In the genomic region with DNA sequence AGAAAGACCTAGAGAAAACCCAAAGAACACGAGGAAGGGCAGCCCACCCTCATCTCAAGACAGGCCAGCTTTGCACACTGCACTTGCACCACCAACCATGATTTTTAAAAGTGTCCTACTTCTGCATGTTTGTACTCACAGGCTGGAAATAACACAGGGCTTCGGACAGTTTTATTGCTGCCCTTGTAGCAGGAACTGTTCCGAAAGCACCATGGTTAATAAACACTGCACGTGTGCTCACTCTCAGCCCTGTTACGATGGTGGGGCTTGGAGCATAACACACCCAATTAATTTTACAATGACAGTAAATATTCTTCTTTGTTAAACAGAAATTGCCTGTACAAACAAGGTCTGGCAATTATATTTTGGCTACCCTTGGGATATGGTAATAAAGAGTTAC, we compare ENCODE assay signal across 25 mouse cellular contexts.
"Had no signal": no experiment of that assay in that cellular context is flagged by ENCODE, and none has a peak within 500 bp of the region (broad histone marks: within the 10 kb centered on the region; RNA-seq: fewer than 3 reads in every experiment).

No protein-coding gene starts in this region.

- H3K27ac ChIP-seq: left cerebral cortex, adult 2 months; limb, embryonic 13.5 days; liver, embryonic 12.5 days; liver, embryonic 15.5 days; lung, embryonic 15.5 days; midbrain, embryonic 10.5 days; midbrain, embryonic 13.5 days; neural tube, embryonic 13.5 days; stomach, embryonic 15.5 days had no signal

- ATAC-seq: inflammation-experienced regulatory T-cells, adult 6 months; intestine, embryonic 16.5 days; liver, embryonic 12.5 days; midbrain, embryonic 13.5 days; midbrain, embryonic 16.5 days had no signal

- H3K36me3 ChIP-seq: limb, embryonic 13.5 days; liver, embryonic 12.5 days; liver, embryonic 15.5 days; lung, embryonic 15.5 days; midbrain, embryonic 10.5 days; midbrain, embryonic 13.5 days; neural tube, embryonic 13.5 days; stomach, embryonic 15.5 days had no signal

- H3K4me3 ChIP-seq: left cerebral cortex, adult 2 months; limb, embryonic 13.5 days; liver, embryonic 12.5 days; liver, embryonic 15.5 days; lung, embryonic 15.5 days; megakaryocyte, embryonic 14.5 days; midbrain, embryonic 10.5 days; midbrain, embryonic 13.5 days; myocyte; neural tube, embryonic 13.5 days; stomach, embryonic 15.5 days had no signal

- H3K9ac ChIP-seq: limb, embryonic 13.5 days; liver, embryonic 12.5 days; liver, embryonic 15.5 days; lung, embryonic 15.5 days; midbrain, embryonic 13.5 days; neural tube, embryonic 13.5 days; stomach, embryonic 15.5 days had no signal

- H3K4me2 ChIP-seq: limb, embryonic 13.5 days; liver, embryonic 12.5 days; liver, embryonic 15.5 days; lung, embryonic 15.5 days; midbrain, embryonic 13.5 days; neural tube, embryonic 13.5 days; stomach, embryonic 15.5 days had no signal

- DNase-seq: kidney, adult 18-20 months; kidney, postnatal 14 days; layer of hippocampus, postnatal 36 days; liver; lung, adult 18-20 months; lung, postnatal 10 days; lung, postnatal 36 days; right cerebral cortex, adult 18-20 months; right cerebral cortex, postnatal 14 days; right cerebral cortex, postnatal 4 days; thymus, postnatal 25 days had no signal

- H3K4me1 ChIP-seq: limb, embryonic 13.5 days; liver, embryonic 12.5 days; liver, embryonic 15.5 days; lung, embryonic 15.5 days; megakaryocyte, embryonic 14.5 days; midbrain, embryonic 10.5 days; midbrain, embryonic 13.5 days; neural tube, embryonic 13.5 days; stomach, embryonic 15.5 days had no signal

- H3K27me3 ChIP-seq: limb, embryonic 13.5 days; liver, embryonic 12.5 days; liver, embryonic 15.5 days; lung, embryonic 15.5 days; megakaryocyte, embryonic 14.5 days; midbrain, embryonic 13.5 days; neural tube, embryonic 13.5 days; stomach, embryonic 15.5 days had no signal

- H3K9me3 ChIP-seq: limb, embryonic 13.5 days; liver, embryonic 15.5 days; lung, embryonic 15.5 days; midbrain, embryonic 10.5 days; midbrain, embryonic 13.5 days; neural tube, embryonic 13.5 days; stomach, embryonic 15.5 days had no signal
